Mouse (Mus musculus) embryonic facial prominence, embryonic 10.5 days (tissue): ENCODE measurements around the gene Tstd3. TPM values are rescaled to one million over a fixed set of nuclear protein-coding genes. Genes with fewer than 3 reads are reported as not detected.

Experiments used
- DNase-seq: peaks from one replicate; pipeline ENCODE4 v3.0.0-alpha.2; 2017; ENCODE audit warnings: low spot score
- H3K27ac ChIP-seq: fragments of 300-500 bp; sonication (generic); replicated peaks from 2 replicates; pipeline ENCODE4 v1.5.1; 2016; ENCODE audit warnings: mild to moderate bottlenecking
- H3K27me3 ChIP-seq: fragments of 300-500 bp; sonication (generic); replicated peaks from 2 replicates; pipeline ENCODE4 v1.6.1; 2016; ENCODE audit warnings: low read depth, mild to moderate bottlenecking; ENCODE audit not compliant: poor library complexity, severe bottlenecking
- H3K36me3 ChIP-seq: fragments of 300-500 bp; sonication (generic); replicated peaks from 2 replicates; pipeline ENCODE4 v1.6.1; 2016; ENCODE audit warnings: mild to moderate bottlenecking, moderate library complexity
- H3K4me1 ChIP-seq: fragments of 300-500 bp; sonication (generic); 2 replicates; pipeline ENCODE4 v1.6.1; 2016
- H3K4me3 ChIP-seq: fragments of 300-500 bp; sonication (generic); 2 replicates; pipeline ENCODE4 v1.5.1; 2016; ENCODE audit warnings: mild to moderate bottlenecking, moderate library complexity
- H3K9me3 ChIP-seq: fragments of 300-500 bp; sonication (generic); 2 replicates; pipeline ENCODE4 v1.6.1; 2016; ENCODE audit warnings: mild to moderate bottlenecking
- WGBS: fragments of 180-500 bp; shearing (Covaris S2); methylation state at CpG from one replicate; pipeline ENCODE4 v1.1.7; 2016; 5-methylcytosine and 5-hydroxymethylcytosine counted together
- polyA plus RNA-seq: library from polyadenylated mRNA; unstranded; fragments of >200 nt; fragmentation: Nextera tagmentation; extraction: Ambion mirVana; gene quantifications from 2 replicates; pipeline ENCODE4 v1.2.1, GENCODE M21; 2016

Tstd3 gene
- polyA plus RNA-seq, result 21.3 and 24.3 TPM in 2 replicates

DNA sequence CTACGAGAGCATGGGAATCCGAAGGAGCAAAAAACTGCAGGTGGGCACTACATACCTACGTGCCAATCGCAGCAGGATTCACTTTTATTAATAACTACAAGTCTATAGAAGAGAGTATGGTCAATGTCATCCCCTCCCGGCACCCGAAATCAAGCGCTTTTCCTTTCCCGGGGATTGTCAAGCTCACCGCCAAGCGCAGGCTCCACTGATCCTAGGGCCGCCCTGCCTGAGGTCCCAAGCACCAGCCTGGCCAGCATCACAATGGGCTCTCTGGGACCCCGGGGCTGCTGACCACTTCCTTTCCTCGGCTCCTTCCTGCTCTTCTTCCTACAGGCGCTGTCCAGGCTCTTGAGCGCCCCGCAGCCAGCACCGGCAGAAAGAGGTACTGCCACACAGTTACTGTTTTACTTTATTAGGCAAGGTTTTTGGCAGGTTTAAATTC is at the start of gene Tstd3, which contains the start of gene Usp45:
Gene Tstd3, minus strand, starts transcription at position 350 of the 442 bp plus-strand sequence.
Gene Usp45, plus strand, starts transcription at position 294 of the 442 bp plus-strand sequence.
- 2% methylated on average over 17 of the region's 17 CpGs for WGBS
- Histone ChIP-seq H3K4me3 (peak within 1 kb of the TSS; percentile 72), H3K4me1 (peaks cover 7% of the 10 kb centered on the region; the same call in 1 of the 2 replicates), H3K27me3 (no peaks in the 10 kb centered on the region), H3K9me3 (no peaks in the 10 kb centered on the region), H3K36me3 (no peaks in the 10 kb centered on the region), H3K27ac (peak within 1 kb of the TSS; percentile 82)
- peak; percentile 85 for DNase-seq

DNA sequence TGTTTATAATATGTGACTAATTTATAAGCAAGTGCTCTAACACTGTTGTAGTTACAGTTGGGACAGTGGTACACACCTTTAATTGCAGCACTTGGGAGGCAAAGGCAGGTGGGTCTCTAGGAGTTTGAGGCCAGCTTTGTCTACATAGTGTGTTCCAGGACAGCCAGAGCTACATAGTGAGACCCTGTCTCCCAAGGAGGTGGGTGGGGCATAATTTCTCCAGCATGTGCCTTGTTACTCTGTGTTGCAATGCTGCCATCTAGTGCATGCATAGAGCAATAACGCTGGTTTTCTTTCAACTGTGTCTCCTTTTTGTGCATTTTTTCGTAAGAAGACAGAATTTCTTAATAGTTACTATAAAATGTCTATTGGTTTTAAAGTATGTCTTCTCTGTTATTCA is 47.0 kb upstream of the Tstd3 start:
- no peaks in the 10 kb centered on the region for H3K9me3 ChIP-seq
- H3K4me3 ChIP-seq, result no peak overlapping the region
- 42% methylated on average over 2 of the region's 2 CpGs for WGBS
- no peaks in the 10 kb centered on the region for H3K4me1 ChIP-seq
- no peaks in the 10 kb centered on the region for H3K27me3 ChIP-seq
- no peak overlapping the region for H3K27ac ChIP-seq
- DNase-seq, result peak; percentile 64
- H3K36me3 ChIP-seq, result peaks cover 58% of the 10 kb centered on the region

DNA sequence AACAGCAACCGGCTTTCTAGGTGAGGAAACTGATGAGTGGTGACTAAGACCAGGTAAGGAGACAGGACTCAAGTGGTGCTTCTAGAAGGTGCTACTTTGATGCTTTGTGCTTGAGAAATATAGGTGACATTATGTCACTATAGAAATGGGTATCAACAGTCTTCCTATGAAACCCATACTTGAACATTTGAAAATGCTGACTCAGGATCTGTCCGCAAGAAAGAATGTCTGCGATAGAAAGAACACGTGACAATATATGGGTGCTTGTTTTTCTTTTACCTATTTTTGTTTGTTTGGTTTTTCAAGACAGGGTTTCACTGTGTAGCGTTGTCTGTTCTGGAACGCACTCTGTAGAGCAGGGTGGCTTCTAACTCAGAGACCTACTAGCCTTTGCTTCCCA is 45.6 kb upstream of the Tstd3 start:
- no peaks in the 10 kb centered on the region for H3K4me1 ChIP-seq
- no peaks in the 10 kb centered on the region for H3K9me3 ChIP-seq
- DNase-seq, result no peak
- H3K27me3 ChIP-seq, result no peaks in the 10 kb centered on the region
- 93% methylated on average over 6 of the region's 6 CpGs for WGBS
- no peak overlapping the region for H3K4me3 ChIP-seq
- peaks cover 51% of the 10 kb centered on the region for H3K36me3 ChIP-seq
- H3K27ac ChIP-seq, result no peak overlapping the region

DNA sequence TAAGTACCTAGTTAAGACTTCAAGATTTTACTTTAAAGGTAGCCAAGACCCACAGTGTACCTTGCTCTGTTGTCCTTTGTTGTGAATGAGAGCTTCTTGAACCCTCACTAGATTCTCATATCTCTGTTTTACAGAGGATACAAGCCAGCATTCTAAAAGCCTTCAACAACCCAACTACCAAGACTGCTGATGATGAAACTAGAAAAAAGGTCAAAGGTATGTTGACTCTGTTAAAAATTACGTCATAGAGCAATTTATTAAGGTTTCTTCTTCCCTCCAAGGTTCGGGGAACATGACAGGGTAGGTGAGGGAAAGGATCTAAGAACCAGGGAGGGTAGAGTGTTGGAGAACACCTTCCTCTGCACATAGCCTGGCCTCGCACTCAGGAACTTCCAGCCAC is 43.6 kb upstream of the Tstd3 start:
- Histone ChIP-seq H3K27ac (no peak overlapping the region), H3K9me3 (no peaks in the 10 kb centered on the region), H3K4me1 (no peaks in the 10 kb centered on the region), H3K27me3 (no peaks in the 10 kb centered on the region), H3K36me3 (peaks cover 41% of the 10 kb centered on the region), H3K4me3 (no peak overlapping the region)
- WGBS, result 87% methylated on average over 3 of the region's 3 CpGs
- DNase-seq, result no peak

DNA sequence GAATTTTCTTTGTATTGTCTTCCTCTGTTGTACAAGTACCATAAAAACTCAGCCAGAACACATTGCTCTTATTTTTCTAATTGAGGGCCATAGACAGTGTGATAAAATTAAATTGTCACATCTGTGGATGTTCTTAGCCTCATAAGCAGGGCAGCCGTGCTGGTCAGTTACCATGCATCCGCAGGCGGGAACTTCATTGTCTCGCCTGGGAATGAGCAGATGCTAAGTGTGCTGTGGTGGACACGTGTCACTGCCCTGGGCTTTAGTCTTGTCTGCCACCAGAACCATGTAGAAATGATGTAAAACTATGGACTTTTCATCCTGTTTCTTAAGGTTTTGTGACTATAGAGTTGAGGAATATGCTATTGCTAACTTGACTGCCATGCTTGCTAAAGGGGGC is 40.2 kb upstream of the Tstd3 start:
- peaks cover 59% of the 10 kb centered on the region for H3K36me3 ChIP-seq
- no peaks in the 10 kb centered on the region for H3K27me3 ChIP-seq
- 76% methylated on average over 5 of the region's 5 CpGs for WGBS
- DNase-seq, result no peak
- H3K4me3 ChIP-seq, result no peak overlapping the region
- no peaks in the 10 kb centered on the region for H3K4me1 ChIP-seq
- no peak overlapping the region for H3K27ac ChIP-seq
- H3K9me3 ChIP-seq, result no peaks in the 10 kb centered on the region

DNA sequence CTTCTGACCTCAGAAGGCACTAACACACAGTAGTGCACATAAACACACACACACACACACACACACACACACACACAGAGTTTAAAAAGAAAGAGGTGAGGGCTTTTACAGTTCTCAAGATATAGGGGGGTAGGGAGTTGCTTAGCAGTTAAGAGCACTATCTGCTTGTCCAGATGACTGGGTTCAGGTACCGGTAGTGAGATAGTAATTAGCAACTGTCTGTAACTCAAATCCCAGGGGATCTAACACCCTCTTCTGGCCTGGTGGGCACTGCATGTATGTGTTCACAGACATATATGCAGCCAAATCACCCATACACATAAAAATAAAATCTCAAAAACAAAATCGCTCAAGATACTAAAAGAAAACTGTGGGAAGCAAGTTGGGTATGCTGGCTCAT is 34.6 kb upstream of the Tstd3 start:
- Histone ChIP-seq H3K27ac (no peak overlapping the region), H3K27me3 (no peaks in the 10 kb centered on the region), H3K4me1 (no peaks in the 10 kb centered on the region), H3K9me3 (no peaks in the 10 kb centered on the region), H3K36me3 (peaks cover 85% of the 10 kb centered on the region), H3K4me3 (no peak overlapping the region)
- 92% methylated on average over 2 of the region's 2 CpGs for WGBS
- no peak for DNase-seq

DNA sequence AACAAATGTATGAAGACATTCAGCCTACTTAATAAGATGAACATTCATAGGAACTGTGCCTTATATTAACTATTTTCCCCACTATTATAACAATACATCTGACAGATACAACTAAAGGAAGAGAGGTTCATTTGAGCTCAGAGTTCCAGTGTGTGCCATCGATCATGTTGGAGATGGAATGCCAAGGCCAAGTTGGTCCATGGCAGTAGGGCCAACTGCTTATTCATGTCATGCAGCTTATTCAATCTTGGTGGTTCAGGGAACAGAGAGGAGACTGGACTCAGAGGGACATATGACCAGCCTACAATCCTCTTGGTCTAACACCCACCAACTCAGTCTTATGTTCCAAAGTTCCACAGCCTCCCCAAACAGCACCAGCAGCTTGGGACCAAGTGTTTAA is 34.0 kb upstream of the Tstd3 start:
- peaks cover 84% of the 10 kb centered on the region for H3K36me3 ChIP-seq
- 98% methylated on average over 1 of the region's 1 CpGs for WGBS
- DNase-seq, result no peak
- H3K4me1 ChIP-seq, result no peaks in the 10 kb centered on the region
- H3K27ac ChIP-seq, result no peak overlapping the region
- H3K4me3 ChIP-seq, result no peak overlapping the region
- no peaks in the 10 kb centered on the region for H3K27me3 ChIP-seq
- no peaks in the 10 kb centered on the region for H3K9me3 ChIP-seq

DNA sequence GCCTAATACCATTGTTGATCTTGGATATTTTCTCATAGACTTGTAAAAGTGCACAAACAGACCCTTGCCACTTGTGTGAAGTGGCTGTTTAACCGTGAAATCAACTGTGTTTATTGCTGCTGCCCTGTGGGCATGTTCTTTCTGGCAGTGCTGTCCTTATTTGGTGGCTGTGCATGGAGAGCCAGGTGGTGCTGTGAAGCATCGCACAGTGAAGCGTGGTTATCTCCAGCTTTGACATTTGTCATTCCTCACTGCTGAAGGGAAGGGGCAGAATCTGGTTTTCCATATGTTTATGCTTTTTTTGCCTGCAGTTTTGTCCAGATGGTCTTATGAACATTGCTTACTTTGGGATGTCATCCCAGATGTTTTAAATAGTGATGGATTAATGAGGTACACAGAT is 26.6 kb upstream of the Tstd3 start:
- H3K36me3 ChIP-seq, result peaks cover 60% of the 10 kb centered on the region
- H3K9me3 ChIP-seq, result no peaks in the 10 kb centered on the region
- no peak overlapping the region for H3K27ac ChIP-seq
- H3K4me1 ChIP-seq, result no peaks in the 10 kb centered on the region
- H3K27me3 ChIP-seq, result no peaks in the 10 kb centered on the region
- DNase-seq, result no peak
- H3K4me3 ChIP-seq, result no peak overlapping the region
- 66% methylated on average over 3 of the region's 3 CpGs for WGBS

DNA sequence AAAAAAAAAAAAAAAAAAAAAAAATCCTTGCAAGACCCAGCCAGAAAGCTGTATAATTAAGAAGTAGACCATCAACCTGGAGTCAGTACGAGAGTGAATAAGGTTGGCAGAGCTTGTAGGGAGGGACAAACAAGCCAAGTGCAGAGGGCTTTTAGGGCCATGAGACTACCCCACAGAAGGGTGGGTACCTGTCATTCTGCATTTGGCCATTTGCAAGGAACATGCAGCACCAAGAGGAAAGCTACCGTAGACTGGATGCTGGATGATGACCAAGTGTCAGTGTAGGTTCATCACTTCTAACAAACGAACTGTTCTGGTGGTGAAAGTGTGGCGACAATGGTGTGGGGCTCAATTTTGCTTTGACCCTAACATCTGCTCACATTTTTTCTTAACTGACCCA is 22.8 kb upstream of the Tstd3 start:
- Histone ChIP-seq H3K36me3 (peaks cover 67% of the 10 kb centered on the region), H3K27me3 (no peaks in the 10 kb centered on the region), H3K4me3 (no peak overlapping the region), H3K27ac (no peak overlapping the region), H3K9me3 (no peaks in the 10 kb centered on the region), H3K4me1 (no peaks in the 10 kb centered on the region)
- no peak for DNase-seq
- 93% methylated on average over 4 of the region's 4 CpGs for WGBS

DNA sequence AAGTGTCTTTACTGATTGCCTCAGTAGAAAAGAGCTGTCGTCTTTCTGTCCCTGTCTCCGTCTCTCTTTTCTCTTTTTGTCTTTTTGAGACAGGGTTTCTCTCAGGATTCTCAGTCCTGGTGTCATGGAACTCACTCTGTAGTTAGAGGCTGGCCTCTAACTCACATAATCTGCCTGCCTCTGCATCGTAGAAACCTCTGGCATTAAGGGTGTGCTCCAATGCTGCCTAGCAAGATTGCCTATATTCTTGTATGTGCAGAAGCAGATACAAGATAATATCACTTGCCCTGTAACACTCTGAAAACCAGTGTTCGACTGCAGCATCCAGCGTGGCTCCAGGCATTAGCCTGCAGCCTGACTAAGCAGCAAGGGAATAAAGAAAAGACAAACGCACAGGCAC is 21.9 kb upstream of the Tstd3 start:
- Histone ChIP-seq H3K9me3 (no peaks in the 10 kb centered on the region), H3K4me3 (no peak overlapping the region), H3K36me3 (peaks cover 76% of the 10 kb centered on the region), H3K27ac (no peak overlapping the region), H3K27me3 (no peaks in the 10 kb centered on the region), H3K4me1 (no peaks in the 10 kb centered on the region)
- 88% methylated on average over 6 of the region's 6 CpGs for WGBS
- DNase-seq, result no peak

DNA sequence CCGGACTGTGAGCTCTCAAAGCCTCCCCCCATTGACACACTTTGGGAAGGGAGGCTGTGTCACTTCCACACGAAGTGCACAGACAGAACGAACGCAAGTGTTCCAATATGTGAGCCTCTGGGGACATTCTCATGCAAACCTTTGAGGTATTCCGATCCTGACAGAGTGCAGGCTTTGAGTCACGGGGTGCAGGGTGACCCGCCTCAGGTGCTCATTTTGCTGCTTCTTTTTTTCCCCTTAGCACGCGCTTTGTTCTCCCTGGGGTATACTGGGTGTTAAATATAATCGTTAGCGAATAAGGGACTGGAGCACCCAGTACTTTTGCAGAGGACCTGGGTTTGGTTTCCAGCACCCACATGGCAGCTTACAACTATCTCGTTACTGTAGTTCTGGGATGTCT is 19.3 kb upstream of the Tstd3 start:
- H3K4me3 ChIP-seq, result no peak overlapping the region
- DNase-seq, result no peak
- H3K4me1 ChIP-seq, result no peaks in the 10 kb centered on the region
- 95% methylated on average over 12 of the region's 12 CpGs for WGBS
- H3K27ac ChIP-seq, result no peak overlapping the region
- no peaks in the 10 kb centered on the region for H3K27me3 ChIP-seq
- H3K9me3 ChIP-seq, result no peaks in the 10 kb centered on the region
- H3K36me3 ChIP-seq, result peaks cover 86% of the 10 kb centered on the region

DNA sequence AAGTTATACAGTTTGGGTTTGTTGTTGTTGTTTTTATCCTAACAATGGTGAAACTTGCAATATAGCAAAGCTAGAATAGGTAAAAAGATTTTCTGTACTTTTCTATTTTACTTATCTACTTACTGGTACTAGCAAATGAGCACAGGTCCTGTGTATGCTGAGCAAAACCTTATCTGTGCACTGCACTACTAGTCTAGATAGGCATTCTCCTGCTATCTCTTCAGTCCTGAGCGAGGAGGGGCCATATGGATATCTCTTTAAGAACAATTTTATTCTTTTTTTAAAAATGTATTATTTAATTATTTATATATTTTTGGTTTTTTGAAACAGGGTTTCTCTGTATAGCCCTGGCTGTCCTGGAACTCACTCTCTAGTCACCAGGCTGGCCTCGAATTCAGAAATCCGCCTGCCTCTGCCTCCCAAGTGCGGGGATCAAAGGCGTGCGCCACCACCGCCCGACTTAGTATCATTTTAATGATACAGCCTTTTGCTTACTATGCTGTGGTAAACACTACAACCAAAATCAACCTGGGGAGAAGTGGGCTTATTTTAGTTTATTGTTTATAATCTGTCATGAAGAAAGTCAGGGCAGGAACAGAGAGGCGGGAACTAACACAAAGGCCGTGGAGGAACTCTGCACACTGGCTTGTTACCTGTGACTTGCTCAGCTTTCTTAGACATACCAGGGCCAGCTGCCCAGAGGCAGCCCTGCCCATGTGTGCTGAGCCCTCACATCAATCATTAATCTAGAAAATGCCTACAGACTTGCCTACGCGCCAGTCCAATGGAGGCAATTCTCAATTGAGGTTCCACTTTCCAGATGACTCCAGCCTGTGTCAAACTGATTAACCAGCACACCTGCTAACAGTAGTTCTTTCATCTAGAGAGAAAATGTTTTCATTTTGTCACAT is 14.1 kb upstream of the Tstd3 start:
- Histone ChIP-seq H3K9me3 (no peaks in the 10 kb centered on the region), H3K4me3 (no peak overlapping the region), H3K4me1 (peaks cover 6% of the 10 kb centered on the region), H3K36me3 (peaks cover 53% of the 10 kb centered on the region), H3K27ac (no peak overlapping the region), H3K27me3 (no peaks in the 10 kb centered on the region)
- no peak for DNase-seq
- 98% methylated on average over 12 of the region's 12 CpGs for WGBS

DNA sequence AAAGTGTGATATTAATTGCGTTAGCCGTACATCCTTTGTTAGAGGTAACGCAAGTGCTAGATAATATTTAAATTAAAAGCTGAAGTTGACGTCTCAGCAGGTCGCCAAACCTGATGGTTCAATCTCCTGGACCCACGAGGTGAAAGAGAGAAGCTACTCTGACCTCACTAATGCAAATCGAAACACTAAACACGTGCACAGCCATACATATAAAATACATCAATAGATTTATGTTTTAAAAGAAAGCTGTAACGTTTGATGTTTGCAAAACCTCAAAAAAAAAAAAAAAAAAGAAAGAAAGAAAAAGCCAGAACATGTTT is 9.9 kb upstream of the Tstd3 start:
- 15% methylated on average over 9 of the region's 9 CpGs for WGBS
- 0 out of 2 replicates have a peak overlapping the region, but pooled peaks have one; percentile 94 for H3K27ac ChIP-seq
- DNase-seq, result no peak

More for the DNA sequence above, 9.9 kb upstream of the Tstd3 start:
- Histone ChIP-seq H3K4me1 (peaks cover 6% of the 10 kb centered on the region), H3K27me3 (no peaks in the 10 kb centered on the region), H3K4me3 (peak overlapping the region; percentile 86), H3K9me3 (no peaks in the 10 kb centered on the region), H3K36me3 (peaks cover 15% of the 10 kb centered on the region)
